Mouse (Mus musculus): ENCODE results near the gene Rhoh.

Rhoh gene

GRCm38 (mm10) chr5:65920701-65921426, 59.9 kb downstream of the Rhoh start:
- DNase-seq (ENCODE audit: extremely low read depth, insufficient read length, low spot score) = no peak

- DNase-seq (ENCODE audit: extremely low read depth, insufficient read length, low spot score) = no peak
These were observed 60.6 kb downstream of the Rhoh start for GRCm38 (mm10) chr5:65921477-65922138.

- no peak for DNase-seq (ENCODE audit: extremely low read depth, insufficient read length, low spot score)
These were observed 65.7 kb downstream of the Rhoh start for GRCm38 (mm10) chr5:65926666-65927065.

GRCm38 (mm10) chr5:65929162-65929561, 68.1 kb downstream of the Rhoh start:
- DNase-seq (ENCODE audit: extremely low read depth, insufficient read length, low spot score) = no peak

GRCm38 (mm10) chr5:65930171-65930570, 69.2 kb downstream of the Rhoh start:
- DNase-seq (ENCODE audit: extremely low read depth, insufficient read length, low spot score) = no peak

- DNase-seq (ENCODE audit: extremely low read depth, insufficient read length, low spot score) = no peak
These were observed 72.2 kb downstream of the Rhoh start for GRCm38 (mm10) chr5:65933258-65933657.

GRCm38 (mm10) chr5:65933764-65934163, 72.8 kb downstream of the Rhoh start:
- DNase-seq (ENCODE audit: extremely low read depth, insufficient read length, low spot score) = no peak

GRCm38 (mm10) chr5:65934783-65935182, 73.8 kb downstream of the Rhoh start, which contains the start of gene Chrna9:
TSS of gene Chrna9 (plus strand) at chr5:65934921.
- no peak for DNase-seq (ENCODE audit: extremely low read depth, insufficient read length, low spot score)

- DNase-seq (ENCODE audit: extremely low read depth, insufficient read length, low spot score) = no peak
These were observed 76.2 kb downstream of the Rhoh start for GRCm38 (mm10) chr5:65937011-65937726.

- peak; percentile 13 for DNase-seq (ENCODE audit: extremely low read depth, insufficient read length, low spot score)
These were observed 77.1 kb downstream of the Rhoh start for GRCm38 (mm10) chr5:65937998-65938715.

GRCm38 (mm10) chr5:65941145-65941544, 80.1 kb downstream of the Rhoh start:
- no peak for DNase-seq (ENCODE audit: extremely low read depth, insufficient read length, low spot score)

Measured in 3134 (cell line).